Comparison of ENCODE assay signal across 19 mouse cellular contexts in the genomic region with DNA sequence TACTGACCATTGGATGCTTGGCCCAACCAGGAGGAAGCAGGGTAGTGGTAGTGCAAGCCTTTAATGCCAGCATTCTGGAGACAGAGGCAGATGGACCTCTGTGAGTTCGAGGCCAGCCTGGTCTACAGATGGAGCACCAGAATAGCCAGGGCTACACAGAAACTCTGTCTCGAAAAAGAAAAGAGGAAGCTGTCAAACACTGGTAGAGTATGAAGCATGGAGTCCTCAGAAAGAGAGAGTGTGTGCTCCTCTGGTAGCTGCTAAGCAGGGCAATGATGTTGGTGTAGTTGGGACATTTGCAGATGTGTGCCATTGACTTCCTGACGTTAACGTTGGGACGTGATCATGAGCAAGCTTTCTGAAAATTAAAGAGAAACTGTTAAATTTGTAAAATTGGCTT. TPM values are rescaled to one million over a fixed set of nuclear protein-coding genes. Genes with fewer than 3 reads are reported as not detected.
"Had no signal": no experiment of that assay in that cellular context is flagged by ENCODE, and none has a peak within 500 bp of the region (broad histone marks: within the 10 kb centered on the region; RNA-seq: fewer than 3 reads in every experiment).

No protein-coding gene starts in this region.

- ATAC-seq: liver, postnatal 0 days; lung, postnatal 0 days; midbrain, embryonic 13.5 days; midbrain, embryonic 15.5 days had no signal

- H3K36me3 ChIP-seq: liver, embryonic 15.5 days; lung, embryonic 15.5 days; midbrain, embryonic 13.5 days; midbrain, embryonic 15.5 days; neural tube, embryonic 12.5 days had no signal

- H3K4me1 ChIP-seq: lung, embryonic 15.5 days; midbrain, embryonic 13.5 days; midbrain, embryonic 15.5 days; neural tube, embryonic 12.5 days had no signal

- H3K9ac ChIP-seq: liver, embryonic 15.5 days; liver, postnatal 0 days; lung, embryonic 15.5 days; midbrain, embryonic 13.5 days; midbrain, embryonic 15.5 days; neural tube, embryonic 12.5 days had no signal

- H3K27me3 ChIP-seq: liver, embryonic 15.5 days; lung, embryonic 15.5 days; midbrain, embryonic 13.5 days; midbrain, embryonic 15.5 days; neural tube, embryonic 12.5 days had no signal

- H3K9me3 ChIP-seq: liver, embryonic 15.5 days; lung, embryonic 15.5 days; megakaryocyte, embryonic 14.5 days; midbrain, embryonic 13.5 days; midbrain, embryonic 15.5 days; neural tube, embryonic 12.5 days had no signal

- DNase-seq: liver, postnatal 0 days; lung, adult 2 months; lung, postnatal 14 days; lung, postnatal 36 days; right cerebral cortex, postnatal 14 days; thymus, adult 18-20 months; thymus, postnatal 14 days had no signal

- H3K4me2 ChIP-seq: liver, embryonic 15.5 days; lung, embryonic 15.5 days; midbrain, embryonic 11.5 days; midbrain, embryonic 13.5 days; midbrain, embryonic 15.5 days; neural tube, embryonic 12.5 days had no signal

- H3K4me3 ChIP-seq: liver, embryonic 15.5 days; lung, embryonic 15.5 days; megakaryocyte, embryonic 14.5 days; midbrain, embryonic 13.5 days; midbrain, embryonic 15.5 days; neural tube, embryonic 12.5 days had no signal

- H3K27ac ChIP-seq: liver, embryonic 15.5 days; lung, embryonic 15.5 days; macrophage; midbrain, embryonic 13.5 days; midbrain, embryonic 15.5 days; neural tube, embryonic 12.5 days had no signal

RNA-seq across cellular contexts. Expression of a gene that starts 11.3 kb away (rescaled TPM):
- total RNA-seq: midbrain, postnatal 0 days; monocyte, adult 5-6 weeks had no signal
- polyA plus RNA-seq: macrophage had no signal

RNA-seq across cellular contexts. Expression of a gene that starts 58.7 kb away (rescaled TPM):
- total RNA-seq: monocyte, adult 5-6 weeks; neutrophil, adult 5-6 weeks had no signal
- polyA plus RNA-seq: macrophage; midbrain, embryonic 11.5 days; neural tube, embryonic 12.5 days had no signal
